Mouse (Mus musculus) embryonic facial prominence, embryonic 11.5 days (tissue): ENCODE measurements around the gene Adm. TPM values are rescaled to one million over a fixed set of nuclear protein-coding genes. Genes with fewer than 3 reads are reported as not detected.

Experiments used
- ATAC-seq: fragments of 200-750 bp; cut with Nextera tagmentation; replicated peaks from 2 replicates; pipeline ENCODE4 v1.8.0; 2017; ENCODE audit warnings: low read depth; ENCODE audit not compliant: insufficient number of reproducible peaks, low FRiP score, low TSS enrichment
- DNase-seq: peaks from one replicate; pipeline ENCODE4 v3.0.0-alpha.2; 2015; ENCODE audit warnings: low spot score
- H3K27ac ChIP-seq: fragments of 300-500 bp; sonication (generic); replicated peaks from 2 replicates; pipeline ENCODE4 v1.5.1; 2014; ENCODE audit warnings: mild to moderate bottlenecking, low read depth, low read length, control low read depth
- H3K27me3 ChIP-seq: fragments of 300-500 bp; sonication (generic); 2 replicates; pipeline ENCODE4 v1.6.1; 2014; ENCODE audit warnings: mild to moderate bottlenecking, low read length, moderate library complexity, mixed read lengths; ENCODE audit not compliant: control insufficient read depth, insufficient read depth
- H3K36me3 ChIP-seq: fragments of 300-500 bp; sonication (generic); replicated peaks from 2 replicates; pipeline ENCODE4 v1.6.1; 2014; ENCODE audit warnings: low read depth, mild to moderate bottlenecking, low read length, moderate library complexity, mixed read lengths; ENCODE audit not compliant: control insufficient read depth, insufficient read depth
- H3K4me1 ChIP-seq: fragments of 300-500 bp; sonication (generic); 2 replicates; pipeline ENCODE4 v1.6.1; 2014; ENCODE audit warnings: low read length, mixed read lengths; ENCODE audit not compliant: control insufficient read depth, insufficient read depth
- H3K4me2 ChIP-seq: fragments of 300-500 bp; sonication (generic); 2 replicates; pipeline ENCODE4 v1.6.1; 2014; ENCODE audit warnings: low read depth, mild to moderate bottlenecking, control low read depth, low read length, moderate library complexity
- H3K4me3 ChIP-seq: fragments of 300-500 bp; sonication (generic); 2 replicates; pipeline ENCODE4 v1.5.1; 2014; ENCODE audit warnings: low read depth, low read length, control low read depth
- H3K9ac ChIP-seq: fragments of 300-500 bp; sonication (generic); replicated peaks from 2 replicates; pipeline ENCODE4 v1.6.1; 2014; ENCODE audit warnings: mild to moderate bottlenecking, control low read depth, low read length
- H3K9me3 ChIP-seq: fragments of 300-500 bp; sonication (generic); replicated peaks from 2 replicates; pipeline ENCODE4 v1.6.1; 2016; ENCODE audit warnings: mild to moderate bottlenecking, low read length, inconsistent platforms, mixed read lengths; ENCODE audit not compliant: control insufficient read depth
- WGBS: fragments of 180-500 bp; shearing (Covaris S2); extraction: QIAGEN DNeasy Blood & Tissue Kit; methylation state at CpG from one replicate; pipeline ENCODE4 v1.1.7; 2014; 5-methylcytosine and 5-hydroxymethylcytosine counted together
- polyA plus RNA-seq: library from polyadenylated mRNA; unstranded; fragments of >200 nt; fragmentation: Nextera tagmentation; extraction: Ambion mirVana; gene quantifications from 2 replicates; pipeline ENCODE4 v1.2.1, GENCODE M21; 2014

Gene Adm
- polyA plus RNA-seq, 1 experiment from 2014 or later: 1.5 TPM

GRCm38 (mm10) chr7:110606906-110607305 is 20.6 kb upstream of the Adm start:
- ATAC-seq (no peak), DNase-seq (no peak)
- no peaks in the 10 kb centered on the region for H3K27me3 ChIP-seq
- no peak overlapping the region for H3K4me2 ChIP-seq
- H3K9ac ChIP-seq: no peak overlapping the region
- 95% methylated on average over 1 of the region's 1 CpGs for WGBS
- no peak overlapping the region for H3K27ac ChIP-seq
- no peaks in the 10 kb centered on the region for H3K4me1 ChIP-seq
- no peak overlapping the region for H3K4me3 ChIP-seq
- no peaks in the 10 kb centered on the region for H3K36me3 ChIP-seq
- H3K9me3 ChIP-seq: no peaks in the 10 kb centered on the region

GRCm38 (mm10) chr7:110613381-110614132 is 13.9 kb upstream of the Adm start:
- DNase-seq (no peak), ATAC-seq (no peak)
- no peaks in the 10 kb centered on the region for H3K9me3 ChIP-seq
- H3K4me2 ChIP-seq: peak overlapping the region; percentile 78
- no peaks in the 10 kb centered on the region for H3K36me3 ChIP-seq
- H3K27me3 ChIP-seq: no peaks in the 10 kb centered on the region
- peak overlapping the region; percentile 84 for H3K4me3 ChIP-seq
- peak overlapping the region; percentile 95 for H3K27ac ChIP-seq
- H3K9ac ChIP-seq: peak overlapping the region; percentile 94
- 5% methylated on average over 17 of the region's 17 CpGs for WGBS
- H3K4me1 ChIP-seq: no peaks in the 10 kb centered on the region; the same call in 1 of the 2 replicates

DNA sequence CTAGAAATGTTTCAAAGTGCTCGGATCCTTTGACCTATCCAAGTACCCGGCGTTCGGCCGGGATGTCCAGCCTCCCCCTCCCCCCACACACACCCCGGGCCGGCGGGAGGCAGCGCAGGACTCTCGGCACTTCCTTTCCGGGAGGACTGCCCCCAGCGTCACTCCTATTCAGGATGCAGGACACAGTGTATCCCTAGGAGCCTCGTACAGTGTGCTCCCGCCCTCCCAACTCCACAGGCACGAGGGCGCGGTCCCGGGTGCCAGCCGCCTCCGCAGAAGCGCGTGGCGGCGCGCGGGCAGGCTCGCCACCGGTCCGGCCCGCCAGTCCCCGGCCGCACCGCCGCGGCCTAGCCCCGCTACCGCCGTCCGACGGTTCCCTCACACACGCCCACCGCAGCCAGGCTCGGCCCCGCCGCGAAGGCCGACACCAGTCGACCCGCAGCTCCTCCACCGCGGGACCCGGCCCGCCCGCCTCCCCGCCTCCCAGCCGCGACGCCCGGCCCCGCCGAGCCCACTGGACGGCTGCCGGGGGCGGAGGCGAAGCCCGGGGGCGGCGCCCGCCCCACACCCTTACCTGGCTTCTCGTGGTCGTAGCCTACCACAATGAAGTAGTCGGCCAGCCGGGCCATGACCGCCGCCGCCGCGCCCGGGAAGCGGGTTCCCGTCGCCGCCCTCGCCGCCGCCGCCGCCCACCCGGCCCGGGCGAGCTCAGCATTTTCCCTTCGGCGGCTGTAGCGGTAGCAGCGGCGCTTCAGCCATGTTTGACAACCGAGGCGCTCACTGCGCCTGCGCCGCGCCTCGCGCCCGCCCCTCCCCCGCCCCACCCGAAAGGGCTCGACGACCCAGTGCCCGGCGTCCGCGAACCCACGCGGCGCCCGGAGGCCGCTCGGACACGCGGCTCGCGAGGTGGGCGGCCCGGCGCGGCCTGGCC is 13.1 kb upstream of the Adm start, which contains the start of gene Sbf2:
Gene Sbf2 (minus strand): TSS at position 790 of the 931 bp plus-strand sequence.
- Histone ChIP-seq H3K36me3 (no peaks in the 10 kb centered on the region), H3K9ac (peak within 1 kb of the TSS; percentile 94), H3K4me2 (peak within 1 kb of the TSS; percentile 78), H3K9me3 (no peaks in the 10 kb centered on the region), H3K27me3 (no peaks in the 10 kb centered on the region), H3K4me1 (no peaks in the 10 kb centered on the region; the same call in 1 of the 2 replicates), H3K4me3 (peak within 1 kb of the TSS; percentile 84), H3K27ac (peak within 1 kb of the TSS; percentile 95)
- ATAC-seq: peak; percentile 92
- WGBS: under 1% methylated on average over 92 of the region's 127 CpGs
- DNase-seq: peak; percentile 90

- Histone ChIP-seq H3K9ac (peak overlapping the region; percentile 94), H3K4me2 (peak overlapping the region; percentile 78), H3K27me3 (no peaks in the 10 kb centered on the region), H3K36me3 (no peaks in the 10 kb centered on the region), H3K27ac (peak overlapping the region; percentile 95), H3K9me3 (no peaks in the 10 kb centered on the region), H3K4me3 (peak overlapping the region; percentile 84), H3K4me1 (no peaks in the 10 kb centered on the region; the same call in 1 of the 2 replicates)
- ATAC-seq: no peak
- DNase-seq: peak; percentile 59
- under 1% methylated on average over 18 of the region's 20 CpGs for WGBS
Measured at GRCm38 (mm10) chr7:110615151-110615631, 12.3 kb upstream of the Adm start.

DNA sequence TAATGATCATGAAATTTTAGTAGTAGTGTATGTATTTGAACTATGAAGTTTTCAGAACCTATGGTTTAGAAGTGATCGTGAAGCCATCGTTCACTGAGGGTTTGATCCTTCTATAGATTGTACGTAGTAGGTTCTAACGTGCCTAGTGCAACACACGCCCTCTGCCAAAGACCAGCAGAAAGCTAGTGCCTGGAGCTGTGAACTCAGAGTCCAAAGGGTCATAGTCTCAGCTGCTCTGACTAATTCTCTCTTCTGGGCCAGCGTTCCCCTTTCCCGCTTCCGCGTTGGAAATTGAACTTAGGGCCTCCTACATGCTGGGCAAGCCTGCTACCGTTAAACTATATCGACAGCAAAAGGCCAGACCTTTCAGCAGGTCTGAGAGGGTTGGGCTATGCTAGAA is 11.7 kb upstream of the Adm start:
- DNase-seq: no peak
- H3K9ac ChIP-seq: no peak overlapping the region

GRCm38 (mm10) chr7:110619086-110619611 is 8.3 kb upstream of the Adm start:
- no peak for DNase-seq
- H3K36me3 ChIP-seq: no peaks in the 10 kb centered on the region

More for the DNA sequence above, 11.7 kb upstream of the Adm start:
- WGBS: 8% methylated on average over 11 of the region's 11 CpGs
- no peaks in the 10 kb centered on the region for H3K27me3 ChIP-seq
- H3K4me3 ChIP-seq: peak overlapping the region; percentile 84; the same call in 1 of the 2 replicates
- peak overlapping the region; percentile 22; the same call in 1 of the 2 replicates for H3K4me2 ChIP-seq
- H3K4me1 ChIP-seq: no peaks in the 10 kb centered on the region; the same call in 1 of the 2 replicates
- no peak overlapping the region for H3K27ac ChIP-seq
- no peaks in the 10 kb centered on the region for H3K36me3 ChIP-seq
- H3K9me3 ChIP-seq: no peaks in the 10 kb centered on the region
- ATAC-seq: no peak

DNA sequence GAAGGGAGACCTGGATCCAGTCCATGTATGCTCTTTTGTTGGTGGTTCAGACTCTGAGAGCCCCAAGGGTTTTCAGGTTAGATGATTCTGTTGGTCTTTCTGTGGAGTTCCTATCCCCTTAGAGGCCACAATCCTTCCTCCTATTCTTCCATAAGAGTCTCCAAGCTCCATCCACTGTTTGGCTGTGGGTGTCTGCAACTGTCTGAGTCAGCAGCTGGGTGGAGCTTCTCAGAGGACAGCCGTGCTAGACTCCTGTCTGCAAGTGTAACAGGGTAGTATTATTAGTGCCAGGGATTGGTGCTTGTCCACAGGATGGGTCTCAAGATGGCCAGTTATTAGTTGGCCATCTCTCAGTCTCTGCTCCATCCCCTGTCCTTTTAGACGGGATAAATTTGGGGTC is 3.4 kb upstream of the Adm start:
- no peak overlapping the region for H3K27ac ChIP-seq
- no peak for ATAC-seq
- no peak overlapping the region for H3K4me2 ChIP-seq
- no peak overlapping the region for H3K9ac ChIP-seq
- H3K4me1 ChIP-seq: peaks cover 9% of the 10 kb centered on the region; the same call in 1 of the 2 replicates
- H3K27me3 ChIP-seq: peaks cover 39% of the 10 kb centered on the region
- no peaks in the 10 kb centered on the region for H3K9me3 ChIP-seq
- H3K4me3 ChIP-seq: no peak overlapping the region
- 61% methylated on average over 2 of the region's 2 CpGs for WGBS
- no peak for DNase-seq
- H3K36me3 ChIP-seq: no peaks in the 10 kb centered on the region

More at GRCm38 (mm10) chr7:110619086-110619611, 8.3 kb upstream of the Adm start:
- H3K4me3 ChIP-seq: no peak overlapping the region
- no peak for ATAC-seq
- no peak overlapping the region for H3K9ac ChIP-seq
- 52% methylated on average over 9 of the region's 9 CpGs for WGBS
- H3K4me1 ChIP-seq: no peaks in the 10 kb centered on the region
- no peaks in the 10 kb centered on the region for H3K27me3 ChIP-seq
- no peak overlapping the region for H3K27ac ChIP-seq
- no peaks in the 10 kb centered on the region for H3K9me3 ChIP-seq
- no peak overlapping the region for H3K4me2 ChIP-seq
